Mouse (Mus musculus) intestine, embryonic 14.5 days (tissue): ENCODE measurements at regions not wholly inside any gene's neighbourhood (a gene's known extent, or its start where the extent isn't known, plus 50 kb on each side); places are given as distances from the start of the nearest gene placed in this dataset.

Source experiments
- ATAC-seq: fragments of 200-750 bp; cut with Nextera tagmentation; replicated peaks from 2 replicates; pipeline ENCODE4 v1.8.0; 2017; ENCODE audit warnings: low read depth, moderate number of reproducible peaks, moderate TSS enrichment, moderate library complexity; ENCODE audit not compliant: low FRiP score, low TSS enrichment
- DNase-seq: peaks from one replicate; pipeline ENCODE4 v3.0.0-alpha.2; 2018; ENCODE audit warnings: low spot score
- H3K27ac ChIP-seq: fragments of 300-500 bp; sonication (generic); 2 replicates; pipeline ENCODE4 v1.5.1; 2014; ENCODE audit warnings: low read depth, mild to moderate bottlenecking, control low read depth
- H3K27me3 ChIP-seq: fragments of 300-500 bp; sonication (generic); replicated peaks from 2 replicates; pipeline ENCODE4 v1.6.1; 2014; ENCODE audit warnings: low read length, control low read depth; ENCODE audit not compliant: control insufficient read depth, insufficient read depth
- H3K36me3 ChIP-seq: fragments of 300-500 bp; sonication (generic); 2 replicates; pipeline ENCODE4 v1.6.1; 2014; ENCODE audit warnings: low read length, control low read depth; ENCODE audit not compliant: control insufficient read depth, insufficient read depth
- H3K4me1 ChIP-seq: fragments of 300-500 bp; sonication (generic); replicated peaks from 2 replicates; pipeline ENCODE4 v1.6.1; 2014; ENCODE audit warnings: low read length, control low read depth, mixed read lengths; ENCODE audit not compliant: control insufficient read depth, insufficient read depth
- H3K4me2 ChIP-seq: fragments of 300-500 bp; sonication (generic); 2 replicates; pipeline ENCODE4 v1.6.1; 2014; ENCODE audit warnings: low read length
- H3K4me3 ChIP-seq: fragments of 300-500 bp; sonication (generic); 2 replicates; pipeline ENCODE4 v1.5.1; 2014; ENCODE audit warnings: low read depth, low read length, control low read depth, mixed read lengths
- H3K9ac ChIP-seq: fragments of 300-500 bp; sonication (generic); 2 replicates; pipeline ENCODE4 v1.6.1; 2014; ENCODE audit warnings: mild to moderate bottlenecking, low read length
- H3K9me3 ChIP-seq: fragments of 300-500 bp; sonication (generic); 2 replicates; pipeline ENCODE4 v1.6.1; 2016; ENCODE audit warnings: low read length, control low read depth; ENCODE audit not compliant: control insufficient read depth
- WGBS: fragments of 180-500 bp; shearing (Covaris S2); extraction: QIAGEN DNeasy Blood & Tissue Kit; methylation state at CpG from one replicate; pipeline ENCODE4 v1.1.7; 2014; 5-methylcytosine and 5-hydroxymethylcytosine counted together

- DNase-seq: no peak
- no peak overlapping the region for H3K27ac ChIP-seq
- H3K4me3 ChIP-seq: no peak overlapping the region
- no peak overlapping the region for H3K9ac ChIP-seq
- H3K9me3 ChIP-seq: no peaks in the 10 kb centered on the region
- no peaks in the 10 kb centered on the region for H3K27me3 ChIP-seq
- WGBS: 43% methylated on average over 7 of the region's 7 CpGs
- no peak overlapping the region for H3K4me2 ChIP-seq
- peaks cover 5% of the 10 kb centered on the region for H3K4me1 ChIP-seq
- no peaks in the 10 kb centered on the region for H3K36me3 ChIP-seq
- ATAC-seq: no peak
Measured at GRCm38 (mm10) chr16:30875235-30875829, 205.9 kb downstream of the Xxylt1 start.

GRCm38 (mm10) chr16:30878821-30879220, 202.4 kb downstream of the Xxylt1 start:
- no peak overlapping the region for H3K4me3 ChIP-seq
- 73% methylated on average over 1 of the region's 1 CpGs for WGBS
- DNase-seq: no peak
- no peak overlapping the region for H3K4me2 ChIP-seq
- no peaks in the 10 kb centered on the region for H3K27me3 ChIP-seq
- ATAC-seq: no peak
- H3K4me1 ChIP-seq: no peaks in the 10 kb centered on the region
- no peak overlapping the region for H3K27ac ChIP-seq
- no peaks in the 10 kb centered on the region for H3K9me3 ChIP-seq
- no peaks in the 10 kb centered on the region for H3K36me3 ChIP-seq
- H3K9ac ChIP-seq: no peak overlapping the region

- no peaks in the 10 kb centered on the region for H3K9me3 ChIP-seq
Measured at GRCm38 (mm10) chr16:30879878-30880277, 201.4 kb downstream of the Xxylt1 start.

GRCm38 (mm10) chr16:30880682-30881081, 200.6 kb downstream of the Xxylt1 start:
- Histone ChIP-seq H3K4me2 (no peak overlapping the region), H3K4me1 (no peaks in the 10 kb centered on the region), H3K27me3 (no peaks in the 10 kb centered on the region), H3K4me3 (no peak overlapping the region), H3K36me3 (no peaks in the 10 kb centered on the region), H3K9me3 (no peaks in the 10 kb centered on the region), H3K27ac (no peak overlapping the region), H3K9ac (no peak overlapping the region)
- WGBS: 91% methylated on average over 3 of the region's 3 CpGs
- ATAC-seq (no peak), DNase-seq (no peak)

More at GRCm38 (mm10) chr16:30879878-30880277, 201.4 kb downstream of the Xxylt1 start:
- Histone ChIP-seq H3K4me1 (no peaks in the 10 kb centered on the region), H3K9ac (no peak overlapping the region), H3K4me2 (no peak overlapping the region), H3K4me3 (no peak overlapping the region), H3K27me3 (no peaks in the 10 kb centered on the region), H3K36me3 (no peaks in the 10 kb centered on the region), H3K27ac (no peak overlapping the region)
- 96% methylated on average over 1 of the region's 1 CpGs for WGBS
- ATAC-seq (no peak), DNase-seq (no peak)

- H3K4me3 ChIP-seq: no peak overlapping the region
- H3K9me3 ChIP-seq: no peaks in the 10 kb centered on the region
- ATAC-seq (no peak), DNase-seq (no peak)
- no peaks in the 10 kb centered on the region for H3K27me3 ChIP-seq
- no peak overlapping the region for H3K27ac ChIP-seq
- H3K4me2 ChIP-seq: no peak overlapping the region
- no peaks in the 10 kb centered on the region for H3K36me3 ChIP-seq
- H3K4me1 ChIP-seq: no peaks in the 10 kb centered on the region
- H3K9ac ChIP-seq: no peak overlapping the region
- WGBS: 64% methylated on average over 5 of the region's 5 CpGs
Measured at GRCm38 (mm10) chr16:30881186-30881585, 200.0 kb downstream of the Xxylt1 start.

- ATAC-seq (no peak), DNase-seq (no peak)
- no peak overlapping the region for H3K9ac ChIP-seq
- no peak overlapping the region for H3K4me2 ChIP-seq
- H3K27me3 ChIP-seq: no peaks in the 10 kb centered on the region
- H3K9me3 ChIP-seq: no peaks in the 10 kb centered on the region
- 47% methylated on average over 13 of the region's 13 CpGs for WGBS
- no peak overlapping the region for H3K4me3 ChIP-seq
- H3K4me1 ChIP-seq: no peaks in the 10 kb centered on the region
- H3K27ac ChIP-seq: no peak overlapping the region
- H3K36me3 ChIP-seq: no peaks in the 10 kb centered on the region
Measured at GRCm38 (mm10) chr16:30883490-30884188, 197.6 kb downstream of the Xxylt1 start.

GRCm38 (mm10) chr16:30884189-30884551, 197.1 kb downstream of the Xxylt1 start:
- Histone ChIP-seq H3K4me1 (no peaks in the 10 kb centered on the region), H3K27me3 (no peaks in the 10 kb centered on the region), H3K9me3 (no peaks in the 10 kb centered on the region), H3K4me2 (no peak overlapping the region), H3K9ac (no peak overlapping the region), H3K4me3 (no peak overlapping the region), H3K27ac (no peak overlapping the region), H3K36me3 (no peaks in the 10 kb centered on the region)
- WGBS: 56% methylated on average over 6 of the region's 6 CpGs
- ATAC-seq (no peak), DNase-seq (no peak)

GRCm38 (mm10) chr16:30886982-30887381, 194.2 kb downstream of the Xxylt1 start:
- ATAC-seq: no peak

GRCm38 (mm10) chr16:30887536-30887935, 193.7 kb downstream of the Xxylt1 start:
- Histone ChIP-seq H3K4me2 (no peak overlapping the region), H3K9me3 (no peaks in the 10 kb centered on the region), H3K36me3 (no peaks in the 10 kb centered on the region), H3K27ac (no peak overlapping the region), H3K4me1 (no peaks in the 10 kb centered on the region), H3K4me3 (no peak overlapping the region), H3K27me3 (no peaks in the 10 kb centered on the region), H3K9ac (no peak overlapping the region)
- 90% methylated on average over 1 of the region's 1 CpGs for WGBS
- DNase-seq (no peak), ATAC-seq (no peak)

More at GRCm38 (mm10) chr16:30886982-30887381, 194.2 kb downstream of the Xxylt1 start:
- H3K27ac ChIP-seq: no peak overlapping the region
- no peak overlapping the region for H3K4me3 ChIP-seq
- no peak overlapping the region for H3K9ac ChIP-seq
- H3K4me1 ChIP-seq: no peaks in the 10 kb centered on the region
- H3K4me2 ChIP-seq: no peak overlapping the region
- DNase-seq: no peak
- no peaks in the 10 kb centered on the region for H3K9me3 ChIP-seq
- no peaks in the 10 kb centered on the region for H3K36me3 ChIP-seq
- 27% methylated on average over 1 of the region's 1 CpGs for WGBS
- no peaks in the 10 kb centered on the region for H3K27me3 ChIP-seq
